Mouse (Mus musculus) neural tube, embryonic 13.5 days (tissue): ENCODE results near the gene Pla2g16. TPM values are rescaled to one million over a fixed set of nuclear protein-coding genes. Genes with fewer than 3 reads are reported as not detected.

ENCODE experiments used
- ATAC-seq: fragments of 200-750 bp; cut with Nextera tagmentation; 2 replicates; pipeline ENCODE4 v1.8.0; 2017; ENCODE audit warnings: low read depth, mild to moderate bottlenecking, moderate TSS enrichment, moderate library complexity
- H3K27ac ChIP-seq: fragments of 300-500 bp; sonication (generic); replicated peaks from 2 replicates; pipeline ENCODE4 v1.5.1; 2015; ENCODE audit warnings: moderate library complexity, mild to moderate bottlenecking, inconsistent platforms
- H3K27me3 ChIP-seq: fragments of 300-500 bp; sonication (generic); 2 replicates; pipeline ENCODE4 v1.6.1; 2015; ENCODE audit warnings: mild to moderate bottlenecking, inconsistent platforms
- H3K36me3 ChIP-seq: fragments of 300-500 bp; sonication (generic); 2 replicates; pipeline ENCODE4 v1.6.1; 2015; ENCODE audit warnings: mild to moderate bottlenecking, inconsistent platforms
- H3K4me1 ChIP-seq: fragments of 300-500 bp; sonication (generic); replicated peaks from 2 replicates; pipeline ENCODE4 v1.6.1; 2015; ENCODE audit warnings: inconsistent platforms
- H3K4me2 ChIP-seq: fragments of 300-500 bp; sonication (generic); 2 replicates; pipeline ENCODE4 v1.6.1; 2015; ENCODE audit warnings: inconsistent platforms, mild to moderate bottlenecking, moderate library complexity
- H3K4me3 ChIP-seq: fragments of 300-500 bp; sonication (generic); 2 replicates; pipeline ENCODE4 v1.5.1; 2015; ENCODE audit warnings: mild to moderate bottlenecking, inconsistent platforms
- H3K9ac ChIP-seq: fragments of 300-500 bp; sonication (generic); 2 replicates; pipeline ENCODE4 v1.6.1; 2015; ENCODE audit warnings: moderate library complexity, mild to moderate bottlenecking, inconsistent platforms
- H3K9me3 ChIP-seq: fragments of 300-500 bp; sonication (generic); 2 replicates; pipeline ENCODE4 v1.6.1; 2016; ENCODE audit warnings: inconsistent platforms
- WGBS: fragments of 180-500 bp; shearing (Covaris S2); methylation state at CpG from one replicate; pipeline ENCODE4 v1.1.7; 2015; 5-methylcytosine and 5-hydroxymethylcytosine counted together
- polyA plus RNA-seq: library from polyadenylated mRNA; unstranded; fragments of >200 nt; fragmentation: Nextera tagmentation; extraction: Ambion mirVana; gene quantifications from 2 replicates; pipeline ENCODE4 v1.2.1, GENCODE M21; 2015

Gene Pla2g16
- polyA plus RNA-seq, 1 experiment from 2014 or later, result 4.8 TPM

DNA sequence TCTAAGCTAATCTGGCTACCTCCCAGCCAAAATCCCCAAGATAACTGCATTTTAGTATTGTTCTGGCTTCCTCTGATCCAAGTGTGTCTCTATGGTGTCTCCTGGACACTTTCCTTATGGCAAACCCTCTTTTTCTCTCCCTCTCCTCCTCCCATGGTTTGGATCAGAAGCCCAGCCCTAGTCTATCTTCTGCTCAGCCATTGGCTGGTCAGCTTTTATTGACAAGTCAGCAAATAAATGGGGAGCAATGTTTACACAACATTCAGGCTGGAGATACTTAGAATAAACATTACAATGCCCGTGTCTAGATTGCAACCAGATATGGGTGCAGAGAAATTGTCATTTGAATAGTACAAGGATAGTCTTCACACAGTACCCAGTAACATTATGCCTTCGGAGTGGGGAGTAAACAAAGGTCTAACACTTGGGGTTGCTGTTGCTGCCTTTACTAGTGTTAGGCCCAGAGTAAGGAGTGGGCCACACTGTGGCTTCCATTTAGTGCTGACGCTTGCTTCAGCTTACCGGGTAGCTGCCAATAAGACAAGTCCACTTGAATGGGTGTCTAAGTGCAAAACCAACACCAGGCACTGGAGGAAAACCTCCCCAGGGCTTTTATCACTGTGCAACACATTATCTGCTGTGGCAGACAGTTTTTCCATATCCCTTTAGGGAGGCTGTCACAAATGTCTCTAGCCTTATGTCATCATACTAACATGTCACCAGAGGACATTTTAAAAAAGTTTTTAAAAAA is 5.5 kb upstream of the Pla2g16 start:
- H3K27ac ChIP-seq, result no peak overlapping the region
- no peak overlapping the region for H3K4me3 ChIP-seq
- no peak overlapping the region for H3K4me2 ChIP-seq
- no peaks in the 10 kb centered on the region for H3K4me1 ChIP-seq
- H3K27me3 ChIP-seq, result peaks cover 5% of the 10 kb centered on the region; the same call in 1 of the 2 replicates
- H3K9ac ChIP-seq, result no peak overlapping the region
- no peak for ATAC-seq
- H3K9me3 ChIP-seq, result no peaks in the 10 kb centered on the region
- WGBS, result 73% methylated on average over 4 of the region's 4 CpGs
- no peaks in the 10 kb centered on the region for H3K36me3 ChIP-seq

DNA sequence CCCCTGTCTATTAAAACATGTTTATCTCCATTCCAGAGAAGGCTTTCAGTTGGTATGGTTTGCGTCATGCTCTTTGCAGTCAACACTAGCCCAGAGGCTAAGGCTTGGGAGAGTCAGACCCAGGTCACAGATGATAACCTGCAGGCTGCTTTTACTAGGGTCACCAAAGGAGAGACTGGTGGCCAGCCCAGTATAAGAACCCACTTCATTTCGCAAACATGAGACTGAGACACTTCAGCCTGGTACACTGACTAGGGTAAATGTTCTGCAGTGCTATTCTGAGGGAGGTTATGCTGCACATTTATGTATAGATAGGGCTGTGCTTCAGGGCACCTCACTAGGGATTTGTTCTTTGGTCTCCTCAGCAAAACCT is 5.0 kb upstream of the Pla2g16 start:
- Histone ChIP-seq H3K27ac (no peak overlapping the region), H3K4me1 (peaks cover 3% of the 10 kb centered on the region), H3K9ac (no peak overlapping the region), H3K4me3 (no peak overlapping the region), H3K36me3 (no peaks in the 10 kb centered on the region), H3K9me3 (no peaks in the 10 kb centered on the region), H3K4me2 (no peak overlapping the region), H3K27me3 (peaks cover 10% of the 10 kb centered on the region; the same call in 1 of the 2 replicates)
- no peak for ATAC-seq
- WGBS, result 89% methylated on average over 2 of the region's 2 CpGs

- H3K4me2 ChIP-seq, result no peak overlapping the region
- H3K36me3 ChIP-seq, result no peaks in the 10 kb centered on the region
- no peak overlapping the region for H3K27ac ChIP-seq
- no peaks in the 10 kb centered on the region for H3K9me3 ChIP-seq
- no peak overlapping the region for H3K9ac ChIP-seq
- no peak for ATAC-seq
- H3K4me1 ChIP-seq, result peaks cover 10% of the 10 kb centered on the region
- peaks cover 22% of the 10 kb centered on the region for H3K27me3 ChIP-seq
- H3K4me3 ChIP-seq, result no peak overlapping the region
Measured at GRCm38 (mm10) chr19:7553441-7553840, 3.8 kb upstream of the Pla2g16 start.

DNA sequence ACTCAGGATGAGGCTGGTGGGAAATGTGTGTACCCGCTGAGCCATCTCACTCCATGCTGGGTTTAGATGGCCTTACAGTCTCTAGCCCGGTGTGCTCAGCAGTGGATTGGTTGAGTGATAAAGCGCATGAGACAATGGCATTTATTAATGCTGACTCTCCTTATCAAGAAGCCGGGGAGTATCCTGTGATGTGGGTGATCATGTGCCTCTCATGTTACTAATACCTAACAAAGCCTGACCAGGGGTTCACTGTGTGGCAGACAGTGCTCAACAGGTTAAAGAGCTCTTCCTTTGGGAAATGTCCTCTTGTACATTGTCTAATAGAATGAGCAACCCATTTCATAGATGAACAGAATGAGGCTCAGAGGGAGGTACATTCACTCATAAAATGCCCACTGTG is 2.4 kb upstream of the Pla2g16 start:
- WGBS, result 68% methylated on average over 4 of the region's 4 CpGs

DNA sequence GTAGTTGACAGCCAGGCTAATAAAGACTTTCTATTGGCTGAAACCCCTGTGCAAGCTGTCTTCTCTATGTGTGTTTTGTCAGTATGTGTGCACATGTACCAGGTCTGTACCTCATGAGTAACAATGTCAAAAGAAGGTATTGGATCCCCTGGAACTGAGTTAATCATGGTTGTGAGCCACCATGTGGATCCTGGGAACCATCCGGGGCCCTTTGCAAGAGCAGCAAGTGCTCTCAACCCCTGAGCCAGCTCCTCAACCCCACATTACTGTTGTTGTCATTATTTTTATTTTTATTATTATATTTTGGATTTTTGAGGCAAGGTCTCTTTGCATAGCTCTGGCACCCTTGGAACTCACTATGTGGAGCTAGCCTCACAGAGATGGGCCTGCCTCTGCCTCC is 618 bp upstream of the Pla2g16 start:
- 85% methylated on average over 1 of the region's 1 CpGs for WGBS
- Histone ChIP-seq H3K4me3 (no peak overlapping the region), H3K36me3 (no peaks in the 10 kb centered on the region), H3K9ac (no peak overlapping the region), H3K4me2 (no peak overlapping the region), H3K4me1 (peaks cover 10% of the 10 kb centered on the region), H3K9me3 (no peaks in the 10 kb centered on the region), H3K27ac (no peak overlapping the region), H3K27me3 (peaks cover 22% of the 10 kb centered on the region)
- ATAC-seq, result no peak

More for the DNA sequence above, 2.4 kb upstream of the Pla2g16 start:
- Histone ChIP-seq H3K27ac (no peak overlapping the region), H3K4me1 (peaks cover 10% of the 10 kb centered on the region), H3K4me2 (no peak overlapping the region), H3K27me3 (peaks cover 22% of the 10 kb centered on the region), H3K4me3 (no peak overlapping the region), H3K36me3 (no peaks in the 10 kb centered on the region), H3K9ac (no peak overlapping the region), H3K9me3 (no peaks in the 10 kb centered on the region)
- no peak for ATAC-seq

- Histone ChIP-seq H3K4me3 (peak overlapping the region; percentile 40), H3K36me3 (no peaks in the 10 kb centered on the region), H3K27ac (no peak overlapping the region), H3K4me2 (peak overlapping the region; percentile 64), H3K27me3 (peaks cover 22% of the 10 kb centered on the region), H3K9ac (peak overlapping the region; percentile 55; the same call in 1 of the 2 replicates), H3K4me1 (peaks cover 10% of the 10 kb centered on the region), H3K9me3 (no peaks in the 10 kb centered on the region)
- 8% methylated on average over 4 of the region's 4 CpGs for WGBS
- no peak for ATAC-seq
Measured at GRCm38 (mm10) chr19:7557844-7558243, 585 bp downstream of the Pla2g16 start.

DNA sequence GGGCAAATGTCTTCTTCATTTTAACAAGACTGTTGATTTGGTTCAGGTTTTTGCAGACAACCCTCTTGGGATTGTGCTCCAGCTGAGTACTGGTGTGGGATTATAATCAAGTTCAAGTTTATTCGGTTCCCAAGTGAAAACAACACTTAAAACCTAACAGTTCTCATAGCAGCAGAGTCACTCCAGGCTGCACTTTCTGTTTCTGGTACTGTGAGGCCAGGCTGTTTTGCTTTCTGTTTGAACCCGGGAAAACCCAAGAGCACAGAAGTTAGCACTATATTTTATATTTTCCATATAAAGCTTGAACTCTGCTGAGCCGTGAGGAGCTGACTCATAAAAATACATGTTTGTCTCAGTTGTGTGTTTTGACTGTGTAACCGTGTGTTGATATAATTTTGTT is 1.4 kb downstream of the Pla2g16 start:
- WGBS, result 87% methylated on average over 4 of the region's 4 CpGs
- H3K4me2 ChIP-seq, result peak overlapping the region; percentile 64; the same call in 1 of the 2 replicates
- H3K9me3 ChIP-seq, result no peaks in the 10 kb centered on the region
- peaks cover 22% of the 10 kb centered on the region for H3K27me3 ChIP-seq
- H3K9ac ChIP-seq, result no peak overlapping the region
- no peak overlapping the region for H3K4me3 ChIP-seq
- no peak for ATAC-seq
- H3K27ac ChIP-seq, result no peak overlapping the region
- H3K36me3 ChIP-seq, result no peaks in the 10 kb centered on the region
- H3K4me1 ChIP-seq, result peaks cover 10% of the 10 kb centered on the region

GRCm38 (mm10) chr19:7559986-7560385 is 2.7 kb downstream of the Pla2g16 start:
- no peak overlapping the region for H3K4me2 ChIP-seq
- WGBS, result 79% methylated on average over 4 of the region's 4 CpGs

GRCm38 (mm10) chr19:7561456-7561855 is 4.2 kb downstream of the Pla2g16 start:
- Histone ChIP-seq H3K9me3 (no peaks in the 10 kb centered on the region), H3K4me2 (no peak overlapping the region), H3K27ac (no peak overlapping the region), H3K9ac (no peak overlapping the region), H3K27me3 (peaks cover 20% of the 10 kb centered on the region), H3K4me3 (no peak overlapping the region), H3K36me3 (no peaks in the 10 kb centered on the region), H3K4me1 (peaks cover 10% of the 10 kb centered on the region)
- no peak for ATAC-seq
- WGBS, result 85% methylated on average over 3 of the region's 3 CpGs

More at GRCm38 (mm10) chr19:7559986-7560385, 2.7 kb downstream of the Pla2g16 start:
- Histone ChIP-seq H3K9me3 (no peaks in the 10 kb centered on the region), H3K36me3 (no peaks in the 10 kb centered on the region), H3K27me3 (peaks cover 22% of the 10 kb centered on the region), H3K9ac (no peak overlapping the region), H3K27ac (no peak overlapping the region), H3K4me1 (peaks cover 10% of the 10 kb centered on the region), H3K4me3 (no peak overlapping the region)
- ATAC-seq, result no peak

- ATAC-seq, result no peak
- Histone ChIP-seq H3K27me3 (peaks cover 9% of the 10 kb centered on the region), H3K9me3 (no peaks in the 10 kb centered on the region), H3K27ac (no peak overlapping the region), H3K4me3 (no peak overlapping the region), H3K36me3 (no peaks in the 10 kb centered on the region), H3K9ac (no peak overlapping the region), H3K4me2 (no peak overlapping the region), H3K4me1 (peaks cover 4% of the 10 kb centered on the region; the same call in 1 of the 2 replicates)
- 80% methylated on average over 10 of the region's 10 CpGs for WGBS
Measured at GRCm38 (mm10) chr19:7562601-7563129, 5.4 kb downstream of the Pla2g16 start.

DNA sequence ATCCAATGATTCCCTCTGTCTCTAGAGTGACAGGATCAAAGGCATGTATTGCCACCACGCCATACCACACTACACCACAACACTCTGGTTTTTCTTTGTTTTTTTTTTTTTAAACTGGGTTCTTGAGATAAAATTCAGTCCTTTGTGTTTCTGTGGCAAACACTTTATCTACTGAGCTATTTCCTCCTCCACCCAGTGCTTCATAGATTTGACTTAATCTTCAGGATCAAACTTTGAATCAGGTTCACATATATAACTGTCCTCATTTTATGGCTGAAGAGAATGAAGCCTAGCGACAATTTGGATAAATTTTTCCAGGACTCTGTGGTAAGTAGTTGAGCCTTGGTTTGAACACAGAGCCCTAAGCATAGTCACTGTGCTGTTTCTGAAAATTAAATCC is 6.4 kb downstream of the Pla2g16 start:
- ATAC-seq, result no peak
- H3K27ac ChIP-seq, result no peak overlapping the region

DNA sequence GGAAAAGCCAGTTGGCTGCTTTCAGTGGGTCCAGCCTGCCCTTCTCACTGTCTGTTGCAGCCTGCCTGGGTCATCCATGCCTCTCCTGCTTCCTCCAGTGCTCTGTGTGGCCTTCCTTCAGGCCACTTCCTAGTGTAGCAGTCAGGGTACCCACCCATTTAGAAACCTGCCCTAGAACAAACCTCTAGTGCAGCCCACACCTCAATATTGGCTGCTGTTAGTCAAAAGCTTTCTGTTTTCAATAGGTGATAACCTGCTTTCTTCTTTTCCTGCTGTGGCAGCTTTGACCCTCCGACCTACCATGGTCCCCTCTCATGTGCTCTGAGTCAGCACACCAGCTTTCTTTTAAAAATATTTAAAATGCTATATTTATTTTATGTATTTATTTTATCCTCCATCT is 7.2 kb downstream of the Pla2g16 start:
- H3K4me2 ChIP-seq, result no peak overlapping the region
- no peaks in the 10 kb centered on the region for H3K9me3 ChIP-seq
- H3K27ac ChIP-seq, result no peak overlapping the region
- WGBS, result 82% methylated on average over 1 of the region's 1 CpGs
- no peak overlapping the region for H3K4me3 ChIP-seq
- no peaks in the 10 kb centered on the region for H3K27me3 ChIP-seq
- no peaks in the 10 kb centered on the region for H3K4me1 ChIP-seq
- H3K36me3 ChIP-seq, result no peaks in the 10 kb centered on the region
- no peak for ATAC-seq
- H3K9ac ChIP-seq, result no peak overlapping the region

More for the DNA sequence above, 6.4 kb downstream of the Pla2g16 start:
- Histone ChIP-seq H3K27me3 (no peaks in the 10 kb centered on the region), H3K4me3 (no peak overlapping the region), H3K36me3 (no peaks in the 10 kb centered on the region), H3K9ac (no peak overlapping the region), H3K4me1 (no peaks in the 10 kb centered on the region), H3K9me3 (no peaks in the 10 kb centered on the region), H3K4me2 (no peak overlapping the region)
- WGBS, result 91% methylated on average over 2 of the region's 2 CpGs

GRCm38 (mm10) chr19:7566826-7567225 is 9.6 kb downstream of the Pla2g16 start:
- Histone ChIP-seq H3K9me3 (no peaks in the 10 kb centered on the region), H3K27ac (no peak overlapping the region), H3K36me3 (no peaks in the 10 kb centered on the region), H3K27me3 (no peaks in the 10 kb centered on the region), H3K4me2 (no peak overlapping the region), H3K4me3 (no peak overlapping the region), H3K9ac (no peak overlapping the region), H3K4me1 (no peaks in the 10 kb centered on the region)
- ATAC-seq, result no peak
- WGBS, result 64% methylated on average over 3 of the region's 3 CpGs
